Mouse (Mus musculus) stomach, embryonic 14.5 days (tissue): ENCODE results near the gene Sfn. TPM values are rescaled to one million over a fixed set of nuclear protein-coding genes. Genes with fewer than 3 reads are reported as not detected.

Experiments
- ATAC-seq: fragments of 200-750 bp; cut with Nextera tagmentation; 2 replicates; pipeline ENCODE4 v1.8.0; 2017; ENCODE audit warnings: low read depth, moderate TSS enrichment; ENCODE audit not compliant: insufficient number of reproducible peaks, insufficient read depth, low FRiP score
- H3K27ac ChIP-seq: fragments of 300-500 bp; sonication (generic); 2 replicates; pipeline ENCODE4 v1.5.1; 2014; ENCODE audit warnings: mild to moderate bottlenecking, low read length, moderate library complexity, mixed read lengths
- H3K27me3 ChIP-seq: fragments of 300-500 bp; sonication (generic); 2 replicates; pipeline ENCODE4 v1.6.1; 2014; ENCODE audit warnings: low read length, control low read depth, mixed read lengths; ENCODE audit not compliant: control insufficient read depth, insufficient read depth
- H3K36me3 ChIP-seq: fragments of 300-500 bp; sonication (generic); 2 replicates; pipeline ENCODE4 v1.6.1; 2014; ENCODE audit warnings: mild to moderate bottlenecking, control low read depth, low read length, moderate library complexity, mixed read lengths; ENCODE audit not compliant: control insufficient read depth, insufficient read depth
- H3K4me1 ChIP-seq: fragments of 300-500 bp; sonication (generic); 2 replicates; pipeline ENCODE4 v1.6.1; 2014; ENCODE audit warnings: low read length, control low read depth, mixed read lengths; ENCODE audit not compliant: control insufficient read depth, insufficient read depth
- H3K4me2 ChIP-seq: fragments of 300-500 bp; sonication (generic); replicated peaks from 2 replicates; pipeline ENCODE4 v1.6.1; 2014; ENCODE audit warnings: low read depth, low read length, control low read depth
- H3K4me3 ChIP-seq: fragments of 300-500 bp; sonication (generic); 2 replicates; pipeline ENCODE4 v1.5.1; 2014; ENCODE audit warnings: low read depth, low read length, control low read depth
- H3K9ac ChIP-seq: fragments of 300-500 bp; sonication (generic); replicated peaks from 2 replicates; pipeline ENCODE4 v1.6.1; 2014; ENCODE audit warnings: low read depth, mild to moderate bottlenecking, control low read depth, low read length, moderate library complexity, mixed read lengths
- H3K9me3 ChIP-seq: fragments of 300-500 bp; sonication (generic); 2 replicates; pipeline ENCODE4 v1.6.1; 2016; ENCODE audit warnings: low read depth, low read length, control low read depth; ENCODE audit not compliant: control insufficient read depth
- WGBS: fragments of 180-500 bp; shearing (Covaris S2); extraction: QIAGEN DNeasy Blood & Tissue Kit; methylation state at CpG from one replicate; pipeline ENCODE4 v1.1.7; 2014; 5-methylcytosine and 5-hydroxymethylcytosine counted together
- polyA plus RNA-seq: library from polyadenylated mRNA; unstranded; fragments of >200 nt; fragmentation: Nextera tagmentation; extraction: Ambion mirVana; gene quantifications from 2 replicates; pipeline ENCODE4 v1.2.1, GENCODE M21; 2014

Gene Sfn
- polyA plus RNA-seq, 1 experiment from 2014 or later = 163 TPM

GRCm38 (mm10) chr4:133569291-133570065, 32.5 kb downstream of the Sfn start:
- Histone ChIP-seq H3K9ac (no peak overlapping the region), H3K9me3 (no peaks in the 10 kb centered on the region), H3K36me3 (no peaks in the 10 kb centered on the region), H3K4me1 (no peaks in the 10 kb centered on the region), H3K27ac (no peak overlapping the region), H3K27me3 (no peaks in the 10 kb centered on the region), H3K4me3 (no peak overlapping the region), H3K4me2 (no peak overlapping the region)
- WGBS = 76% methylated on average over 10 of the region's 10 CpGs
- no peak for ATAC-seq

- Histone ChIP-seq H3K36me3 (no peaks in the 10 kb centered on the region), H3K4me2 (no peak overlapping the region), H3K9me3 (no peaks in the 10 kb centered on the region), H3K4me1 (no peaks in the 10 kb centered on the region), H3K27ac (no peak overlapping the region), H3K4me3 (no peak overlapping the region), H3K27me3 (no peaks in the 10 kb centered on the region), H3K9ac (no peak overlapping the region)
- 24% methylated on average over 8 of the region's 8 CpGs for WGBS
- ATAC-seq = no peak
Measured at GRCm38 (mm10) chr4:133567251-133567650, 34.7 kb downstream of the Sfn start.

- no peak for ATAC-seq
- Histone ChIP-seq H3K4me3 (no peak overlapping the region), H3K9ac (no peak overlapping the region), H3K4me2 (no peak overlapping the region), H3K4me1 (no peaks in the 10 kb centered on the region), H3K36me3 (no peaks in the 10 kb centered on the region), H3K27ac (no peak overlapping the region), H3K9me3 (no peaks in the 10 kb centered on the region), H3K27me3 (no peaks in the 10 kb centered on the region)
- 75% methylated on average over 11 of the region's 11 CpGs for WGBS
Measured at GRCm38 (mm10) chr4:133563123-133563571, 38.8 kb downstream of the Sfn start.

- H3K4me3 ChIP-seq = no peak overlapping the region
- no peak overlapping the region for H3K9ac ChIP-seq
- H3K36me3 ChIP-seq = no peaks in the 10 kb centered on the region
- no peaks in the 10 kb centered on the region for H3K4me1 ChIP-seq
- WGBS = 73% methylated on average over 4 of the region's 4 CpGs
- H3K27me3 ChIP-seq = no peaks in the 10 kb centered on the region
- H3K27ac ChIP-seq = no peak overlapping the region
- H3K4me2 ChIP-seq = no peak overlapping the region
- H3K9me3 ChIP-seq = no peaks in the 10 kb centered on the region
- no peak for ATAC-seq
Measured at GRCm38 (mm10) chr4:133561622-133562021, 40.3 kb downstream of the Sfn start.

- Histone ChIP-seq H3K4me2 (no peak overlapping the region), H3K27me3 (no peaks in the 10 kb centered on the region), H3K4me3 (no peak overlapping the region), H3K36me3 (no peaks in the 10 kb centered on the region), H3K4me1 (no peaks in the 10 kb centered on the region), H3K27ac (no peak overlapping the region), H3K9me3 (no peaks in the 10 kb centered on the region), H3K9ac (no peak overlapping the region)
- WGBS = 71% methylated on average over 4 of the region's 4 CpGs
- ATAC-seq = no peak
Measured at GRCm38 (mm10) chr4:133559846-133560245, 42.1 kb downstream of the Sfn start.

DNA sequence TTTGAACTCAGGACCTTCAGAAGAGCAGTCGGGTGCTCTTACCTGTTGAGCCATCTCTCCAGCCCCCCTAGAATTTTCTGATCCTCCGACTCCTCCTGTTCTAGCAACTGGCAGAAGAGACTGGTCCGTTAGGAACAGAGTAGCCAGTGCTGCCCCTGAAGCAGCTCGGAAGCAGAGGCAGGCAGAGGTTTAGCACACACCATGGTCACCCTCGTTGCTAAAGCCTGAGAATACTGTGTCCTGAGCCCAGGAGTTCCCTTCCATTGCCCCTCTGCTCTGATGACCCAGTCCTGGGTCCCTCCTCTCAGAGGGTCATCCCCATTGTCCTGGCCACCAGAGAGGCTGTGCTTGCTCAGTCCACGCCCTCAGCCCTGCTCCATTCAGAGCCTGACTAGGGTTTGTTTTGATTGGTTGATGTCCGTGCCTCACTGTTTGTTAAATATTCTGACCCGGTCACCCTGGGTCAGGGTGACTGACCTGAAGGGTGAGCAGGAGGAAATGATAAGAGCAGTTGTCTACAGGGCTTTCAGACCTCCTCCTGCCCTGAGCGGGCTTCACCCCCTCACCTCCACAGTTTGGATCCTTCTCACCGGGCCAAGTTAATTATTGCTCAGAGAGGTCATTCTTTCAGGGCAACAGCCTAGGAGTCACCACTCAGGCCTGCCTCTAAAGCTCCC, 44.8 kb downstream of the Sfn start:
- Histone ChIP-seq H3K4me2 (no peak overlapping the region), H3K4me3 (no peak overlapping the region), H3K27ac (no peak overlapping the region), H3K9me3 (no peaks in the 10 kb centered on the region), H3K27me3 (no peaks in the 10 kb centered on the region), H3K36me3 (no peaks in the 10 kb centered on the region), H3K9ac (no peak overlapping the region), H3K4me1 (no peaks in the 10 kb centered on the region)
- no peak; the same call in 1 of the 2 replicates for ATAC-seq
- WGBS = 24% methylated on average over 10 of the region's 10 CpGs

DNA sequence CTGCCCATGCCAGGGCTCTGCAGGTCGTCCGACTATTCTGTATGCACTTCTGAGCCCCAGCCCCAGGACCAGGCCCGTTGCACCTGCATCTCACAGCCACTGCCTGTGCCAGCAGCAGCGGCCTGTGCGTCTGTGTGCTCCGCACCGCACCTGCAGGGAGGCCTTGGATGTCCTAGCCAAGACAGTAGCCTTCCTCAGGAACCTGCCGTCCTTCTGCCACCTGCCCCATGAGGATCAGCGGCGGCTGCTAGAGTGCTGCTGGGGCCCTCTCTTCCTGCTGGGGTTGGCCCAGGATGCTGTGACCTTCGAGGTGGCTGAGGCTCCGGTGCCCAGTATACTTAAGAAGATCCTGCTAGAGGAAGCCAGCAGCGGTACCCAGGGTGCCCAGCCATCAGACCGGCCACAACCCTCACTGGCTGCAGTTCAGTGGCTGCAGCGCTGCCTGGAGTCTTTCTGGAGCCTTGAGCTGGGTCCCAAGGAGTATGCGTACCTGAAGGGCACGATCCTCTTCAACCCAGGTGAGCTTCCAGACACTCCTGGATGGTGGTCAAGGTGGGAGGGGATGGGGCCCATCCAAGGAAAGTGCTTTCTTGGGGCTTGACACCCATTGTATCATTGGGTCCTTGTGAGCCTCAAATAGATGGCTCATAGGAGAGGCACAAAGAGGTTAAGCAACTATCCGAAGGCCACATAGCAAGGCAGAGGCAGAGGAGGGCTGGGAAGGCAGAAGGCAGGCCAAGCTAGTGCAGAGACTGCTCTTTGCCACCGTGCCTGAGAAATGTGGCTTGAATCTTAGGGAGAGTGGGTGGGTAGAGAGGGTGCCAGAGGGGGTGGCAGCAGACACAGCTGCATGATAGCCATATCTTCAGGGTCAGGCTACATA, 48.3 kb downstream of the Sfn start:
- H3K4me1 ChIP-seq = no peaks in the 10 kb centered on the region
- WGBS = 66% methylated on average over 19 of the region's 19 CpGs
- no peak overlapping the region for H3K9ac ChIP-seq
- no peak for ATAC-seq
- H3K36me3 ChIP-seq = no peaks in the 10 kb centered on the region
- peak overlapping the region; percentile 11; the same call in 1 of the 2 replicates for H3K4me3 ChIP-seq
- no peaks in the 10 kb centered on the region for H3K9me3 ChIP-seq
- no peaks in the 10 kb centered on the region for H3K27me3 ChIP-seq
- peak overlapping the region; percentile 26 for H3K4me2 ChIP-seq
- peak overlapping the region; percentile 39; the same call in 1 of the 2 replicates for H3K27ac ChIP-seq
